Mouse (Mus musculus) stomach, postnatal 0 days (tissue): Measurements from ENCODE around the gene N4bp2. TPM values are rescaled to one million over a fixed set of nuclear protein-coding genes. Genes with fewer than 3 reads are reported as not detected.

Experiments
- ATAC-seq: fragments of 200-750 bp; cut with Nextera tagmentation; 2 replicates; pipeline ENCODE4 v1.8.0; 2017; ENCODE audit not compliant: low FRiP score, low TSS enrichment
- DNase-seq: peaks from one replicate; pipeline ENCODE4 v3.0.0-alpha.2; 2016; ENCODE audit warnings: low spot score
- H3K27ac ChIP-seq: fragments of 300-500 bp; sonication (generic); replicated peaks from 2 replicates; pipeline ENCODE4 v1.5.1; 2014; ENCODE audit warnings: mild to moderate bottlenecking, control low read depth
- H3K27me3 ChIP-seq: fragments of 300-500 bp; sonication (generic); 2 replicates; pipeline ENCODE4 v1.6.1; 2014; ENCODE audit warnings: low read length; ENCODE audit not compliant: control insufficient read depth, insufficient read depth
- H3K36me3 ChIP-seq: fragments of 300-500 bp; sonication (generic); 2 replicates; pipeline ENCODE4 v1.6.1; 2014; ENCODE audit warnings: low read length, mixed read lengths; ENCODE audit not compliant: control insufficient read depth, insufficient read depth
- H3K4me1 ChIP-seq: fragments of 300-500 bp; sonication (generic); replicated peaks from 2 replicates; pipeline ENCODE4 v1.6.1; 2014; ENCODE audit warnings: antibody characterized with exemption; ENCODE audit not compliant: control insufficient read depth, insufficient read depth
- H3K4me2 ChIP-seq: fragments of 300-500 bp; sonication (generic); replicated peaks from 2 replicates; pipeline ENCODE4 v1.6.1; 2014; ENCODE audit warnings: low read depth, mild to moderate bottlenecking, control low read depth, moderate library complexity
- H3K4me3 ChIP-seq: fragments of 300-500 bp; sonication (generic); 2 replicates; pipeline ENCODE4 v1.5.1; 2014; ENCODE audit warnings: low read depth, low read length, control low read depth
- H3K9ac ChIP-seq: fragments of 300-500 bp; sonication (generic); 2 replicates; pipeline ENCODE4 v1.6.1; 2014; ENCODE audit warnings: mild to moderate bottlenecking, low read length, control low read depth, mixed read lengths
- H3K9me3 ChIP-seq: fragments of 300-500 bp; sonication (generic); 2 replicates; pipeline ENCODE4 v1.6.1; 2016; ENCODE audit warnings: low read length; ENCODE audit not compliant: control insufficient read depth
- CTCF ChIP-seq: IDR thresholded peaks from 2 replicates; pipeline ENCODE4 v1.5.1; 2016; ENCODE audit warnings: antibody characterized with exemption, low read depth, mild to moderate bottlenecking, moderate library complexity
- EP300 ChIP-seq: optimal IDR thresholded peaks from 2 replicates; pipeline ENCODE3; 2016; ENCODE audit warnings: antibody characterized with exemption
- WGBS: fragments of 180-500 bp; shearing (Covaris S2); extraction: QIAGEN DNeasy Blood & Tissue Kit; methylation state at CpG from one replicate; pipeline ENCODE4 v1.1.7; 2014; 5-methylcytosine and 5-hydroxymethylcytosine counted together
- polyA plus RNA-seq: library from polyadenylated mRNA; unstranded; fragments of >200 nt; fragmentation: Nextera tagmentation; extraction: Ambion mirVana; gene quantifications from 2 replicates; pipeline ENCODE4 v1.2.1, GENCODE M21; 2015

The N4bp2 gene
- polyA plus RNA-seq, 1 experiment from 2014 or later: 6.0 TPM

DNA sequence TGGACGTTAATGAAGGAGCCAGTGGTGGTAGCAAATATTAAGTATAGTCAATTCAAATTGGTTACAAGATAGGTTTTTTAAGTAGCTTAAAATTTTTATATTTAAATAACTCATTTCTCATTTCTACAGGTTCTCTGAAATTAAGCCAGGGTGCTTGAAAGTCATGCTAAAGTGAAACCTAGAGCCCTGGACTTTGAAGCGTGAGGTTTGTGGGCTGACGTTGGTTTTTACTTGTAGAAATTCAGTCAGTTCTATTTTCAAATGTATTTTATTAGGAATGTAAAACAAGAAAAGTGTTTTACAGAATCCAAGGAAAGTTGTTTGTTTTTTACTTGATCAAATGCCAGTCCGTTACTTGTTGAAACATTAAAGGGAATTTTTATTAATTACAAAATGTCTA is 63.2 kb downstream of the N4bp2 start:
- Histone ChIP-seq H3K4me1 (no peaks in the 10 kb centered on the region), H3K27me3 (no peaks in the 10 kb centered on the region), H3K4me2 (no peak overlapping the region), H3K27ac (no peak overlapping the region), H3K9ac (no peak overlapping the region), H3K36me3 (peaks cover 10% of the 10 kb centered on the region), H3K9me3 (no peaks in the 10 kb centered on the region), H3K4me3 (no peak overlapping the region)
- no peak for TF ChIP-seq CTCF
- TF ChIP-seq EP300: no peak
- 94% methylated on average over 4 of the region's 4 CpGs for WGBS
- no peak for ATAC-seq
- DNase-seq: no peak

DNA sequence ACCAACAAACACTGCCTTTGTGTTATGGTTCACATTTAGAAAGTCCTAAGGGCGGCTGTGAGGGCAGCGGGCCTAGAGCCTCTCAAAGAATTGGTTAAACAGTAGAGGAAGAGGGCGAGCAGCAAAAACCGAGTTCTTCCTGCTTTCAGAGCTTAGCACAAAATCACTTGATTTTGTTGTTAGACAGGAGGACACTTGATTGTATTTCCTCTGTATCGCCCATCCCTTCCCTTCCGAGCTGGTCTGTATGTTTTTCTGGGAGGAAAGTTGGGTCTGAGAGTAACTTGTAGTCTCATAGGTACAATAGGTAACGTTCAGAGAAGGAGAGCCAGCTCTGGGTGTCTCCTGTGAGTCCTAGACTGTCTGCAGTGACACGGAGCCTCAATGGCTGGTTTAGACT is 63.8 kb downstream of the N4bp2 start:
- H3K36me3 ChIP-seq: peaks cover 6% of the 10 kb centered on the region; the same call in 1 of the 2 replicates
- DNase-seq (no peak), ATAC-seq (no peak)
- H3K27me3 ChIP-seq: no peaks in the 10 kb centered on the region
- no peaks in the 10 kb centered on the region for H3K4me1 ChIP-seq
- H3K4me3 ChIP-seq: no peak overlapping the region
- WGBS: 85% methylated on average over 8 of the region's 8 CpGs
- H3K9ac ChIP-seq: no peak overlapping the region
- no peak overlapping the region for H3K4me2 ChIP-seq
- TF ChIP-seq CTCF (no peak), EP300 (no peak)
- no peaks in the 10 kb centered on the region for H3K9me3 ChIP-seq
- no peak overlapping the region for H3K27ac ChIP-seq

DNA sequence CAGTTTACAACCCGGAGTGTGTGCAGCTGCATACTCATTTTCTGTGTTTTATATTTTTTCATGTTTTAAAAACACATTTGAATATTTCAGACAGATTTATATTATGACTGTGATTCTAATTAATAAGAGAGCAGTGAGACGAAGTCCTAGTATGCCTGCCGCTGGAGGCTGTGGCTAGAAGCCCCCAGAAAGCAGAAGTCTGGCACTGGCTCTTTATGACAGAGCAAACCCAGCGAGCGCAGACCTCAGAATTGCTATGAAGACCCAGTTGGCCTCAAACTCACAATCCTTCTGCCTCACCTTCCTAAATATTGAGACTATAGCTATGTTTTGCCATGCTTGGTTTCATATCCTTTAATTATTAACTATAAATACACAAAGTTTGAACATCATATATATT is 64.9 kb downstream of the N4bp2 start:
- no peak for ATAC-seq
- Histone ChIP-seq H3K4me2 (no peak overlapping the region), H3K27ac (no peak overlapping the region), H3K36me3 (peaks cover 2% of the 10 kb centered on the region; the same call in 1 of the 2 replicates), H3K9me3 (no peaks in the 10 kb centered on the region), H3K4me1 (no peaks in the 10 kb centered on the region), H3K4me3 (no peak overlapping the region), H3K9ac (no peak overlapping the region), H3K27me3 (no peaks in the 10 kb centered on the region)
- no peak for DNase-seq
- WGBS: 88% methylated on average over 5 of the region's 5 CpGs
- TF ChIP-seq CTCF: no peak
- TF ChIP-seq EP300: no peak

DNA sequence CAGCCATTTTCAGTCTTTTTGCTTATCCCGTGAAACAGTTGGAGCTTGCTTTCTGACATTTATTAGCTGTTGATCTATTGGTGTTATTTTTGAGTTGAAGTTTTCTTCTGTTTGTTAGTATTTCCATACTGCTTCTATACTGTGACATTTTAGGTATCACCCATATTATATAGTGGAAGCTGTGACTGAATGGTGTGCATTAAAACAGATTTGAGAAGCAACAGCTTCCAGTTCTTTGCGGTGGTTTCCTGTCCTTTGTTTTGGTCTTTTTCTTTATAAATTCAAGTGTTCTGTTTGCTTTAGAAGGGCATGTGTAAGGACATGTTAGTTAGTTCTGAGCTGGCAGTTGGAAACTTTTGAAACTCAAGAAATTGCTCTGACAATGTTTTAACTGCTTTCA is 65.7 kb downstream of the N4bp2 start:
- H3K9me3 ChIP-seq: no peaks in the 10 kb centered on the region
- no peak overlapping the region for H3K4me3 ChIP-seq
- no peak for ATAC-seq
- no peak overlapping the region for H3K4me2 ChIP-seq
- no peaks in the 10 kb centered on the region for H3K4me1 ChIP-seq
- no peak for TF ChIP-seq CTCF
- no peak for TF ChIP-seq EP300
- peaks cover 2% of the 10 kb centered on the region; the same call in 1 of the 2 replicates for H3K36me3 ChIP-seq
- no peaks in the 10 kb centered on the region for H3K27me3 ChIP-seq
- H3K9ac ChIP-seq: no peak overlapping the region
- no peak overlapping the region for H3K27ac ChIP-seq
- 41% methylated on average over 2 of the region's 2 CpGs for WGBS
- DNase-seq: no peak

DNA sequence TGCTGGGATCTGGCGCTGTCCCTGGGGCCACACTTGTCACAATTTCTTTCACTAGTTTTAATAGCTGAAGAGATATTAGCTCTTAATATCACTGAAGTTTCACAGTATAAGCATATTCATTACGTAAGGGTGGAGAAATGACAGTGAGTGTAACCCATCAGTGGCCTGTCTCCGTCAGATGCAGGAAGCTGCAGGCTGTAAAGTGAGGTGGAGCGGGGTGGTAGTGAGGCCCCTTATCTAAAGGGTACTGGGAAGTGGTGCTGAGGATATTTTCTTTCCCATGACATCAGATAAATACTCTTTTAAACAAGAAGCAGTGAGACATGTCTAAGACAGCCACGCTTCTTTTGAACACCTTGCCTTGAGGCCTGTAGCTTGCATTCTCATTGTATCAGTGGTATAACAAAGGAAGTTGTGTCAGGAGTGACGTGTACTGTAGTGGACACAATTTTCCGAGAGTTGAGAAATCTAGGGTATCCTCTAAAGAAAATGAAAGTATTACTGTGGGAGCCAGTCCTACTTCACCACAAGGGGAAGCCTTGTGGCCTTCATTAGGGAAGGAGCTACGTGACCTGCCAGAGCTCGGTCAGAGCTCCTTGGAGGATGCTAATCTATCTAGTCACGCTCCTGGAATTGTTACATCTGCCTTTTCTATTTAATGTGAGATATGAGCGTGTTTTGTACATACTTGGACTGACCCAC is 68.7 kb downstream of the N4bp2 start:
- 87% methylated on average over 11 of the region's 11 CpGs for WGBS
- no peak for DNase-seq
- Histone ChIP-seq H3K4me1 (no peaks in the 10 kb centered on the region), H3K4me3 (no peak overlapping the region), H3K27me3 (no peaks in the 10 kb centered on the region), H3K9ac (no peak overlapping the region), H3K36me3 (no peaks in the 10 kb centered on the region), H3K27ac (no peak overlapping the region), H3K9me3 (no peaks in the 10 kb centered on the region), H3K4me2 (no peak overlapping the region)
- no peak for ATAC-seq
- TF ChIP-seq EP300 (no peak), CTCF (no peak)

DNA sequence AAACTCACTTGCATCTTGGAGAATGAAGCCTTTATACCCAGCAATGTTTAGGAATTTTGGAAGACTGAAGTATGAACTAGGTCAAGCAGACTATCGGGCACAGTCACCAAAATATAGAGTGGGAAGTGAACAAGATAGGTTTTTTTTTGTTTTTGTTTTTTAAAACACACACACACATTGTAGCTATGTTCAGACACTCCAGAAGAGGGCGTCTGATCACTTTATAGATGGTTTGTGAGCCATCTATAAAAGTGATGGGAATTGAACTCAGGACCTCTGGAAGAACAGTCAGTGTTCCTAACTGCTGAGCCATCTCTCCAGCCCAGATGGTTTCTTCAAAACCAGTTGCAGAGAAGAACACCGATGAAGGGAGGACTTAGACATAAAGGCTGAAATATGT is 69.8 kb downstream of the N4bp2 start:
- Histone ChIP-seq H3K4me3 (no peak overlapping the region), H3K27ac (no peak overlapping the region), H3K9me3 (no peaks in the 10 kb centered on the region), H3K36me3 (no peaks in the 10 kb centered on the region), H3K9ac (no peak overlapping the region), H3K4me2 (no peak overlapping the region), H3K4me1 (no peaks in the 10 kb centered on the region), H3K27me3 (no peaks in the 10 kb centered on the region)
- ATAC-seq: no peak
- TF ChIP-seq EP300 (no peak), CTCF (no peak)
- DNase-seq: no peak
- WGBS: 82% methylated on average over 3 of the region's 3 CpGs
